Mouse (Mus musculus): Measurements from ENCODE around the gene Utp3.
"Not testable (repeated sequence)": the region's sequence is repeated elsewhere in the genome, so short reads cannot be mapped to it uniquely, and the experiment has no call there.

Utp3 gene

GRCm38 (mm10) chr5:88554086-88554886, at the start of gene Utp3:
Gene Utp3 (plus strand): TSS chr5:88554462.
- peak; percentile 93 to 94 for DNase-seq (ENCODE audit: low spot score in 2 of 2)

- DNase-seq (ENCODE audit: low spot score in 2 of 2): no peak
Measured at GRCm38 (mm10) chr5:88508555-88508954, 45.7 kb upstream of the Utp3 start.

- no peak for DNase-seq (ENCODE audit: low spot score in 2 of 2)
Measured at GRCm38 (mm10) chr5:88508990-88509389, 45.3 kb upstream of the Utp3 start.

GRCm38 (mm10) chr5:88519232-88519631, 35.0 kb upstream of the Utp3 start:
- DNase-seq (ENCODE audit: low spot score in 2 of 2): peak in 1 of 2 experiments; percentile 33

- DNase-seq (ENCODE audit: low spot score in 2 of 2): no peak
Measured at GRCm38 (mm10) chr5:88527657-88528056, 26.6 kb upstream of the Utp3 start, which contains the start of gene Jchain. Gene Jchain (minus strand): TSS chr5:88527891.

GRCm38 (mm10) chr5:88530908-88531307, 23.4 kb upstream of the Utp3 start:
- DNase-seq (ENCODE audit: low spot score in 2 of 2): no peak

GRCm38 (mm10) chr5:88534697-88535096, 19.6 kb upstream of the Utp3 start:
- DNase-seq (ENCODE audit: low spot score in 2 of 2): no peak

- DNase-seq (ENCODE audit: low spot score in 2 of 2): no peak
Measured at GRCm38 (mm10) chr5:88540845-88541244, 13.4 kb upstream of the Utp3 start.

- DNase-seq (ENCODE audit: low spot score in 2 of 2): peak in 1 of 2 experiments; percentile 35
Measured at GRCm38 (mm10) chr5:88542651-88543282, 11.5 kb upstream of the Utp3 start.

GRCm38 (mm10) chr5:88544411-88544810, 9.9 kb upstream of the Utp3 start:
- DNase-seq (ENCODE audit: low spot score in 2 of 2): not testable (repeated sequence)

GRCm38 (mm10) chr5:88545536-88545935, 8.7 kb upstream of the Utp3 start:
- DNase-seq (ENCODE audit: low spot score in 2 of 2): no peak

- DNase-seq (ENCODE audit: low spot score in 2 of 2): no peak
Measured at GRCm38 (mm10) chr5:88553271-88554085, 784 bp upstream of the Utp3 start.

- DNase-seq (ENCODE audit: low spot score in 2 of 2): no peak
Measured at GRCm38 (mm10) chr5:88558991-88559390, 4.7 kb downstream of the Utp3 start.

GRCm38 (mm10) chr5:88561080-88561814, 7.0 kb downstream of the Utp3 start:
- no peak for DNase-seq (ENCODE audit: low spot score in 2 of 2)

GRCm38 (mm10) chr5:88562863-88563780, 8.9 kb downstream of the Utp3 start:
- no peak for DNase-seq (ENCODE audit: low spot score in 2 of 2)

- DNase-seq (ENCODE audit: low spot score in 2 of 2): peak; percentile 70 to 80
Measured at GRCm38 (mm10) chr5:88564501-88565147, 10.4 kb downstream of the Utp3 start, which contains the start of gene Rufy3. Gene Rufy3 (plus strand): TSS chr5:88565040.

- DNase-seq (ENCODE audit: low spot score in 2 of 2): peak; percentile 36 to 49
Measured at GRCm38 (mm10) chr5:88565148-88566033, 11.1 kb downstream of the Utp3 start.

- no peak for DNase-seq (ENCODE audit: low spot score in 2 of 2)
Measured at GRCm38 (mm10) chr5:88566034-88566841, 12.0 kb downstream of the Utp3 start.

Measured in spleen, postnatal 10 days (tissue).